ENCODE assay signal across 7 mouse cellular contexts in the genomic region with DNA sequence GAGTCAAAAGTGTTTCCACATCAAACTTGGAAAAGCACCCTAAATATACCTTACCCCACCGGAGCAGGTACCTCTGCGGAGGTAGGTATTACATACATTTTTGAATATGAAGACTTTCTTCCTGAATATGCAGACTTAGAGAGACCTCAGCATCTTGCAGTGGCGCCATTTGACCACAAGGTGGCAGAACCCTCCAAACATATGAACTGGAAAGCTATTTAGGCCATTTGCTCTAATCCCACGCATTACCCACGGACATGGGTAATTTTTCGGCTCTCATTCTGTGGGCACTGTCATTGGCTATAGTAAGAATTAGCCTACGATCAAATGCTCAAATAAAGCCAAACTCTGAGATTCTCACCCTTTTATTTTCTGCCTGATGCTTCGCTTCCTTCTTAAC.
DNase-seq lines count a peak whose midpoint lies in the region; ATAC-seq and TF ChIP-seq lines count a peak whose summit lies in the region.

No protein-coding gene starts in this region.

- TF ChIP-seq POLR2A in cerebellum, adult 2 months (IDR thresholded peaks at IDR 0.05; ENCODE audit: borderline replicate concordance, insufficient read depth, low read length) = no peak

- TF ChIP-seq CTCF in cerebellum, adult 2 months (IDR thresholded peaks at IDR 0.05; ENCODE audit: borderline replicate concordance, insufficient read depth, low read depth, low read length) = peak; percentile 85
- TF ChIP-seq CTCF in forebrain, postnatal 0 days (IDR thresholded peaks at IDR 0.05; ENCODE audit: low read depth) = peak; percentile 92

- H3K4me2 ChIP-seq in forebrain, postnatal 0 days (ENCODE audit: low read depth) = peak overlapping the region; percentile 36

- no peaks in the 10 kb centered on the region for H3K27me3 ChIP-seq in cerebellum, adult 2 months (ENCODE audit: control insufficient read depth, insufficient read depth, low read length)
- no peaks in the 10 kb centered on the region for H3K27me3 ChIP-seq in forebrain, postnatal 0 days (ENCODE audit: insufficient read depth, low read length)
- 0 out of 2 replicates have a peak, but pooled peaks cover 4% of the 10 kb centered on the region for H3K27me3 ChIP-seq in hindbrain, embryonic 10.5 days (ENCODE audit: insufficient read depth, poor library complexity, severe bottlenecking)

- H3K9ac ChIP-seq in forebrain, postnatal 0 days = peak overlapping the region; percentile 25; the same call in 1 of the 2 replicates

- H3K4me3 ChIP-seq in cerebellum, adult 2 months (replicated peaks; ENCODE audit: insufficient read depth, low read depth, low read length) = peak overlapping the region; percentile 33
- peak overlapping the region; percentile 16; the same call in 1 of the 2 replicates for H3K4me3 ChIP-seq in forebrain, postnatal 0 days (ENCODE audit: low read depth, low read length)
- 0 out of 2 replicates have a peak overlapping the region, but pooled peaks have one; percentile 1 for H3K4me3 ChIP-seq in hindbrain, embryonic 10.5 days

- peak; percentile 12 for DNase-seq in T-cell, adult 2 months (ENCODE audit: low spot score)
- peak; percentile 43 to 66 for DNase-seq in cerebellum, adult 2 months
- peak; percentile 88 for DNase-seq in forebrain, postnatal 0 days
- peak; percentile 72 for DNase-seq in hindbrain, embryonic 10.5 days (ENCODE audit: low spot score)
- peak; percentile 72 for DNase-seq in left cerebral cortex, adult 11 months (ENCODE audit: low spot score)
- DNase-seq in right cerebral cortex, postnatal 4 days = peak; percentile 73

- no peaks in the 10 kb centered on the region for H3K4me1 ChIP-seq in cerebellum, adult 2 months (ENCODE audit: control insufficient read depth, insufficient read depth, low read length)
- no peaks in the 10 kb centered on the region for H3K4me1 ChIP-seq in forebrain, postnatal 0 days (ENCODE audit: insufficient read depth)
- no peaks in the 10 kb centered on the region; the same call in 1 of the 2 replicates for H3K4me1 ChIP-seq in hindbrain, embryonic 10.5 days (replicated peaks)

- no peaks in the 10 kb centered on the region for H3K9me3 ChIP-seq in forebrain, postnatal 0 days (ENCODE audit: low read length)
- no peaks in the 10 kb centered on the region for H3K9me3 ChIP-seq in hindbrain, embryonic 10.5 days

- no peak overlapping the region for H3K27ac ChIP-seq in cerebellum, adult 2 months (ENCODE audit: insufficient read depth, low read length)
- no peak overlapping the region for H3K27ac ChIP-seq in forebrain, postnatal 0 days (ENCODE audit: low read depth, low read length)
- H3K27ac ChIP-seq in hindbrain, embryonic 10.5 days = no peak overlapping the region

- 13% methylated on average over 8 of the region's 8 CpGs for WGBS in cerebellum, adult 2 months
- WGBS in forebrain, postnatal 0 days = 13% methylated on average over 8 of the region's 8 CpGs
- WGBS in hindbrain, embryonic 10.5 days = 17% methylated on average over 8 of the region's 8 CpGs

- H3K36me3 ChIP-seq in forebrain, postnatal 0 days (ENCODE audit: insufficient read depth) = no peaks in the 10 kb centered on the region
- H3K36me3 ChIP-seq in hindbrain, embryonic 10.5 days = no peaks in the 10 kb centered on the region

- ATAC-seq in forebrain, postnatal 0 days = peak; percentile 65
- peak; percentile 74 for ATAC-seq in megakaryocyte progenitor cell, adult 5-6 weeks (replicated peaks; ENCODE audit: poor library complexity)

Comparison
In these comparisons a context has a peak if more than half of its experiments do, and no peak if none do; other contexts are left out.
1. DNase-seq: peak in every context shown above with its lines; median percentile 88 in forebrain, postnatal 0 days; 73 in right cerebral cortex, postnatal 4 days; 72 in hindbrain, embryonic 10.5 days; 72 in left cerebral cortex, adult 11 months; 54 in cerebellum, adult 2 months; 12 in T-cell, adult 2 months.